Mouse (Mus musculus): ENCODE measurements at regions not wholly inside any gene's neighbourhood (a gene's known extent, or its start where the extent isn't known, plus 50 kb on each side); places are given as distances from the start of the nearest gene placed in this dataset.

DNA sequence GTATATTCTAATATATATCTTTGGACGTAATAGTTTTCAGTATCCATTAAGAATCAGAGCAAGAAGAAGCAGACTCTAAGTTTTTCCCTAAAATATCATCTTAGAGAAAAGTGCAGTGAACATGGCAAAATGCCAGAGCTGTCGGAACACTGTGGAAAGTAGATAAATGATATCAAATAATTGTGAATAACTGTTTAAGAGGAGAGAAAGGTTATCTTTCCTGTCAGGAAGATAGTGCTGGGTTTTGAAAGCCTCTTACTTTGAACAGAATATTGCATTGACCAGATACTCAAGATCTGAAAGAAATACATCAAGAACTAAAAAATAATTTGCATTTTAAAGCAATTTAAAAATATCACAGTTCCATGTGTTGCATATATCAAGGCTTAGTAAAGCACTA is 1549.2 kb downstream of the Pcdh18 start:
- DNase-seq (ENCODE audit: low spot score in 2 of 2): peak in 1 of 2 experiments; percentile 1

DNA sequence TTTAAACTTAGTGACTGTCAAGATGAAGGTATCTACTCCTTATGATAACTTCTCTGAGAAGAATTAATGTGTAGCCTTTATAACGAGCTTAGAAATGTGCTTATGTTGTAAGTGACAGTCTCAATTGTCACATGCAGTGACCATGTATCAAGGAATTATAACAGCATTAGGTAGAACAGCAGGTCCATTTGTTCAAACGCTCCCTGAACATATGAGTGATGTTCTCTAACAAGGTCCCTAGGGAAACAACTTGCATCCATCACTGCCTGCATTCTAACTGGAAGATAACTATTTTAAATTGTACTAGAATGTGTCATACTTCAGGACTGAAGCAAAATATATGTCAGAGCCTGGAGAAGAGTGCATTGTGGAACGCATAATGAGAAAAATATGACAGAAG is 1562.8 kb downstream of the Pcdh18 start:
- no peak for DNase-seq (ENCODE audit: low spot score in 2 of 2)

DNA sequence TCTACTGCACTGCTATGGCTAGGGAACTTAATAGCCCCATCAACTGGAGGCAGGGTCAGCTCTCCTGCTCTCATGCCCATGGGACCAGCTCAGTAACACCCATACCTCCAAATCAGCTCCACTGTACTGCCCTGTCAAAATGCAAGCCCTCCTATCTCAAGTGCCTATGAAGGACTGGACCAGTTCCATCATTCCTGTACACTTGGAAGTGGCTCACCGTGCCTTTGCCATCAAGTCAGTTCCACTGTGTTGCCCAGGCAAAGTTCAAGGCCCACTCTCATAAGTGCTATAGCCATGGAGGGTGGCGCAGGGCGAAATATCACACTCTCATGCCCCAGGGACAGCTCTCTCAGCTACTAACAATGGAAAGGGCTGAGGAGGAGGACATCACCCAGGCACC is 1612.2 kb downstream of the Pcdh18 start:
- no peak for DNase-seq (ENCODE audit: low spot score in 2 of 2)

DNA sequence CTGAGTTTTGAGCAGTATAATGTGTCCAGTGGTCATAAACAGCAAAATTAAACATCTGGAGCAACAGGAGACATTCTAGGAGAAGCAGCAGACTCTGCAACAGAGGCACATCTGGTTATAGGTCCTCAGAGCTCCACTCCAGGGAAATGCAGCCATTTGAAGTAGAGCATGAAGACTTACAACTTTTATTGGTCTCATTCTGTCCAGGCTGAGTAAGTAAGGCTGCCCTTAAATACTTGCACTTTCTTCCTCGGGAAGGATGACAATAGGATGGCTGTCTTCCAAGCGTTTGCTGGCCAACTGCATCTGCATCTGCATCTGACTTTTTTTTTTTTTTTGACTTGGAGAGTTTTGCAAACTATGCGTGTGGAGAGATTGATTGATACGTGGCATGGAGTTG is 1622.2 kb downstream of the Pcdh18 start:
- no peak for DNase-seq (ENCODE audit: low spot score in 2 of 2)

DNA sequence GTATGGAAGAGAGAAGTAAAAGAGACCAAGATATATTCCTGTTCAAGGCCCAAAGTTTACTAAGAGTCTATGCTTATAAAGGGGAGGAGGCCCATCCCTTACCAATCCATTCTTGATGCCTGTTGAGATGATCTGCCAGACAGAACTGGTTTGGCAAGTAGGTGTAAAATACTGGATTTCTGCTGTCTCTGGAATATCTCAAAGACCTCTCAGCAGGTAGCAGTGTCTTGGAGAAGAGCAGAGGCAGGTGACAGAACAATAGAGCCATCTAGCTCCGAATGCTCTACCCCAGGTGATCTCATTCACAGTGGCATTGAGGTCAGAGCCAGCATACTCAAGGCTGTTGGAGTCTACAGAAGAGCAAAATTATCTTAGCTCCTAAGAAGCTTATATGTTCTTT is 1632.9 kb downstream of the Pcdh18 start:
- DNase-seq (ENCODE audit: low spot score in 2 of 2): no peak

DNA sequence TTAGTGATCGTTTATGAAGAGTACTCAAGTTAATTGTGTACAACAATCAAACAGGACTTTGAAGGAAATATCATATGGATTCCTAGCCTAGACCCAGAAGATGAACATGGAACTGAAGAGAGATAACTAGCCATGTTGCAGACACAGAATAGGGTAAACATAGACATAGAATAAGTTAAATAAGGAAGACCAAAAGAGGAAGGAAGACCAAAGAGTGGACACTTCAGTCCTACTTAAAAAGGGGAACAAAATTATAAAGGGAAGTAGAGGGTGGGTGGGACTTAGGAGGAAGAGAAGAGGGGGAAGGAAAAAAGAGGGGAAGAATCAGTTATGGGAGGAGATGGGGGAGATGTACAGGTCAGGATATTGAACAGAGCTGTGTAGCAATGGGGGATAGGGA is 1652.8 kb upstream of the Pabpc4l start:
- DNase-seq (ENCODE audit: low spot score in 2 of 2): no peak

DNA sequence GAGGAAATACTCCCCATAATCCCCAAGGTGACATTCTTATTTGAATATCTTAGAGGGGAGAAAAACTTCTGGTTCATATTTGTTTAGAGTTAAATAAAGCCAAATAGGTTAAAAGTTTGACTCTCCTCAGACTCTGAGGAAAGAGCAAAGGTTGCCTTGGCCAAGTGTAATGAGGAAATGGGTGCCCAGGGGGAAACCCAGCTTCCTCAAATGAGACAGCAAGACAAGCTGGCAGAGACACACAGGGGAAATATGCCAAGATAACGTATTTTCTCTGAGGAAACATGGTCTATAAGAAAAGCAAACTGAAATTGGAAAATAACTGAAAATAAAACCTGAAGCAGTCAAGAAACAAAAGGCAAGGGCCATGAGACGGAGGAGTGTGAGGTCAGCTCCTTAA is 1632.6 kb upstream of the Pabpc4l start:
- DNase-seq (ENCODE audit: low spot score in 2 of 2): no peak

DNA sequence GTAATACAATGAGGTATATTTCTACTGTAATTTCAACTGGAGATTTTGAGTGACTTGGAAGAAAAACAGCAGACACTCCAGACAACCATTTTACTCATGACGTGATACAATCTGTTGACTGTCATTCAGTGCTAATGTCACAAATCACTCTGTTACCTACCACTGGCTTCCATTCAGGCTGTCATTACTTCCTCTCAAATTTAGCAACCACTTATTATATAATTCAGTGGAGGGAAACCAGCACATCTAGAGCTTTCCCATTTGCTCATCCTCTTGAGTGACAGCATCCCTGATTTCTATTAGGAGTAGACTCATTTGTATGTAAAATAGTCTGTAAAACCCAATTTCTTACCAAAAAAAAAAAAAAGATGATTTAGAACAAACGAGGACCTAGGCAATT is 1627.3 kb upstream of the Pabpc4l start:
- no peak for DNase-seq (ENCODE audit: low spot score in 2 of 2)

DNA sequence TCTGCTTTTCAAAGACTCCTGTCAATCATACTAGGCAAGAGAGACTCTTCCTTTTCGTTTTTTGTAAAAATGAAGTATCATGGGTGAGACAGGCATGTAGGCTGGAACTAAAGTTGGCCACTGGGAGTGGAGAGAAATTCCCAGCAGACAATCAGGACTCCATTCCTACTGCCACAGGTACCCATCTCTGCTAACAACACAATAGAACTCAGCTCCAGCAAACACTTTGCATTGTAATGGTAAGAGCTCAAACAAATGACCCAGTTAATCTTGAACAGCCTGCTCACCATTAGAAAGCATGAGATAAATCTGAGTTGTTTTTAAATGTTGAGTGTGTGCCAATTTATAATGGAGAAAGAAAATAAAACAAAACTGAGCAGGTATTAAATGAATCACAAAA is 1620.6 kb upstream of the Pabpc4l start:
- DNase-seq (ENCODE audit: low spot score in 2 of 2): no peak
